Mouse (Mus musculus) brain, embryonic 14.5 days (tissue): ENCODE measurements around the gene Gm16503.
"Not testable (repeated sequence)": the region's sequence is repeated elsewhere in the genome, so short reads cannot be mapped to it uniquely, and the experiment has no call there.

ENCODE experiments used
- CTCF ChIP-seq: fragments of 200-500 bp; IDR thresholded peaks from 2 replicates; pipeline ENCODE4 v1.5.1; 2012; ENCODE audit warnings: inconsistent platforms, mild to moderate bottlenecking, moderate library complexity, borderline replicate concordance; ENCODE audit not compliant: insufficient read depth, insufficient read length; ENCODE audit errors: extremely low read depth
- POLR2A ChIP-seq: fragments of 200-500 bp; IDR thresholded peaks from 2 replicates; pipeline ENCODE4 v1.6.1; 2012; ENCODE audit warnings: mild to moderate bottlenecking, inconsistent platforms, borderline replicate concordance; ENCODE audit not compliant: poor library complexity, insufficient read depth, insufficient read length, severe bottlenecking; ENCODE audit errors: extremely low read depth

DNA sequence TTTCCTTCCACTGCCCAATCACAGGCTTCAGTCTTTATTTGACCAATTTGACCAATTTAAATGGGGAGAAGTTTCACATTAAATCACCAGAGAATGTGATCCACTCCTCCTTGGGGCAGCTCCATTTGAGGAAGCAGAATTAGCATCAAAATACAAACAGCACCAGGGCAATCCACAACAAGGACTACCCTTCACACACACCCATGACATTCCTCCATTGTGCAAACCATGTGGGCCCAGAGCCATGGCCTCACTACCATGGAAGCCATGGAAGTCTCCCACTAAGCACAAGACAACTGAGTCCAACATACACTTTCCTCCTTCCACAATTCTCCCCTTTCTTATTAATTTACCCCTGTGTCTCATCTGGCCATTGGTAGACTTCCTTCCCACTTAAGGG lies 4.1 kb upstream of the Gm16503 start:
- not testable (repeated sequence) for TF ChIP-seq CTCF, POLR2A
